Mouse (Mus musculus) frontal cortex, postnatal 25 days (tissue): ENCODE data around the gene Dxo.

Experiments used
- DNase-seq, 2 experiments: peaks; one replicate each; pipeline ENCODE4 v3.0.0; 2022; ENCODE audit warnings: low spot score in 2 of 2

Gene Dxo

GRCm38 (mm10) chr17:34881683-34882310 lies 45.0 kb downstream of the Dxo start, which contains the start of gene Gm20547:
Gene Gm20547, minus strand, starts transcription at chr17:34882042.
- no peak for DNase-seq

- no peak for DNase-seq
Measured at GRCm38 (mm10) chr17:34883332-34883731, 46.5 kb downstream of the Dxo start.

GRCm38 (mm10) chr17:34884704-34885103 lies 47.9 kb downstream of the Dxo start:
- no peak for DNase-seq

GRCm38 (mm10) chr17:34885615-34886014 lies 48.8 kb downstream of the Dxo start:
- no peak for DNase-seq

- DNase-seq = no peak
Measured at GRCm38 (mm10) chr17:34887942-34888341, 51.1 kb downstream of the Dxo start.
